Mouse (Mus musculus) CD4-positive, CD25-positive, alpha-beta regulatory T cell, adult 2 months (primary cell): ENCODE measurements at regions not wholly inside any gene's neighbourhood (a gene's known extent, or its start where the extent isn't known, plus 50 kb on each side); places are given as distances from the start of the nearest gene placed in this dataset.
A peak's percentile ranks its signal among the peaks of the same experiment; 100 is the strongest.

Source experiments
- DNase-seq: peaks from one replicate; pipeline ENCODE4 v3.0.0-alpha.2; 2012; ENCODE audit warnings: low read depth, low spot score

GRCm38 (mm10) chr15:67732988-67733387 lies 1232.3 kb upstream of the Lrrc6 start:
- no peak for DNase-seq

- no peak for DNase-seq
Measured at GRCm38 (mm10) chr15:67729492-67729891, 1228.8 kb upstream of the Lrrc6 start.

- DNase-seq = no peak
Measured at GRCm38 (mm10) chr15:67725239-67725638, 1224.5 kb upstream of the Lrrc6 start.

- no peak for DNase-seq
Measured at GRCm38 (mm10) chr15:67714203-67714602, 1213.5 kb upstream of the Lrrc6 start.

- DNase-seq = no peak
Measured at GRCm38 (mm10) chr15:67686140-67686539, 1185.4 kb upstream of the Lrrc6 start.

- DNase-seq = no peak
Measured at GRCm38 (mm10) chr15:67673276-67673675, 1172.6 kb upstream of the Lrrc6 start.

- DNase-seq = no peak
Measured at GRCm38 (mm10) chr15:67636155-67636554, 1135.4 kb upstream of the Lrrc6 start.

- DNase-seq = no peak
Measured at GRCm38 (mm10) chr15:67626704-67627287, 1126.1 kb upstream of the Lrrc6 start.

- DNase-seq = no peak
Measured at GRCm38 (mm10) chr15:67611896-67612295, 1111.2 kb upstream of the Lrrc6 start.

- no peak for DNase-seq
Measured at GRCm38 (mm10) chr15:67598426-67598825, 1097.7 kb upstream of the Lrrc6 start.

GRCm38 (mm10) chr15:67576581-67576980 lies 1075.9 kb upstream of the Lrrc6 start:
- DNase-seq = no peak

- no peak for DNase-seq
Measured at GRCm38 (mm10) chr15:67571614-67572013, 1070.9 kb upstream of the Lrrc6 start.

GRCm38 (mm10) chr15:67557304-67557703 lies 1056.6 kb upstream of the Lrrc6 start:
- no peak for DNase-seq

- DNase-seq = no peak
Measured at GRCm38 (mm10) chr15:67551911-67552310, 1051.2 kb upstream of the Lrrc6 start.

- DNase-seq = no peak
Measured at GRCm38 (mm10) chr15:67546896-67547400, 1046.2 kb upstream of the Lrrc6 start.

- peak; percentile 25 for DNase-seq
Measured at GRCm38 (mm10) chr15:67545745-67546144, 1045.0 kb upstream of the Lrrc6 start.

- no peak for DNase-seq
Measured at GRCm38 (mm10) chr15:67513722-67514121, 1013.0 kb upstream of the Lrrc6 start.

- DNase-seq = no peak
Measured at GRCm38 (mm10) chr15:67495001-67495658, 994.4 kb upstream of the Lrrc6 start.

GRCm38 (mm10) chr15:67481733-67482132 lies 981.0 kb upstream of the Lrrc6 start:
- DNase-seq = no peak

GRCm38 (mm10) chr15:67474325-67474724 lies 973.6 kb upstream of the Lrrc6 start:
- DNase-seq = no peak

GRCm38 (mm10) chr15:67472979-67473378 lies 972.3 kb upstream of the Lrrc6 start:
- DNase-seq = no peak

GRCm38 (mm10) chr15:67471283-67471682 lies 970.6 kb upstream of the Lrrc6 start:
- DNase-seq = no peak

- DNase-seq = no peak
Measured at GRCm38 (mm10) chr15:67470036-67470435, 969.3 kb upstream of the Lrrc6 start.
